Mouse (Mus musculus) ES-Bruce4 (cell line): ENCODE measurements around the gene Vmn1r107. TPM values are rescaled to one million over a fixed set of nuclear protein-coding genes. Genes with fewer than 3 reads are reported as not detected.
"Not testable (repeated sequence)": the region's sequence is repeated elsewhere in the genome, so short reads cannot be mapped to it uniquely, and the experiment has no call there.

Experiments used
- H3K27ac ChIP-seq: 2 replicates; pipeline ENCODE4 v1.5.1; 2012; ENCODE audit warnings: low read length, inconsistent platforms; ENCODE audit not compliant: insufficient read depth
- H3K27me3 ChIP-seq: 2 replicates; pipeline ENCODE4 v1.6.1; 2012; ENCODE audit warnings: mild to moderate bottlenecking, low read length, inconsistent platforms; ENCODE audit not compliant: control insufficient read depth, poor library complexity, insufficient read depth, severe bottlenecking
- H3K36me3 ChIP-seq: 2 replicates; pipeline ENCODE4 v1.6.1; 2012; ENCODE audit warnings: inconsistent platforms, mild to moderate bottlenecking, low read length, moderate library complexity; ENCODE audit not compliant: control insufficient read depth, poor library complexity, insufficient read depth, severe bottlenecking
- H3K4me1 ChIP-seq: one replicate; pipeline ENCODE4 v1.8.1; 2011; ENCODE audit warnings: low read length; ENCODE audit not compliant: control insufficient read depth, insufficient read depth
- H3K4me3 ChIP-seq: 2 replicates; pipeline ENCODE4 v1.5.1; 2011; ENCODE audit warnings: low read depth, mild to moderate bottlenecking, low read length
- H3K9ac ChIP-seq: 2 replicates; pipeline ENCODE4 v1.6.1; 2012; ENCODE audit warnings: low read depth, mild to moderate bottlenecking, inconsistent platforms; ENCODE audit not compliant: poor library complexity, severe bottlenecking
- H3K9me3 ChIP-seq: replicated peaks from 2 replicates; pipeline ENCODE4 v1.6.1; 2012; ENCODE audit warnings: mild to moderate bottlenecking, low read length, inconsistent platforms; ENCODE audit not compliant: control insufficient read depth, poor library complexity, insufficient read depth, severe bottlenecking
- polyA plus RNA-seq: library from polyadenylated mRNA; stranded (reverse); fragments of >200 nt; gene quantifications from 2 replicates; pipeline ENCODE4 v1.2.4, GENCODE M21; 2011; ENCODE audit warnings: low read depth; ENCODE audit not compliant: missing spikeins, insufficient read depth, insufficient read length

Gene Vmn1r107
- not detected in 2 replicates for polyA plus RNA-seq

DNA sequence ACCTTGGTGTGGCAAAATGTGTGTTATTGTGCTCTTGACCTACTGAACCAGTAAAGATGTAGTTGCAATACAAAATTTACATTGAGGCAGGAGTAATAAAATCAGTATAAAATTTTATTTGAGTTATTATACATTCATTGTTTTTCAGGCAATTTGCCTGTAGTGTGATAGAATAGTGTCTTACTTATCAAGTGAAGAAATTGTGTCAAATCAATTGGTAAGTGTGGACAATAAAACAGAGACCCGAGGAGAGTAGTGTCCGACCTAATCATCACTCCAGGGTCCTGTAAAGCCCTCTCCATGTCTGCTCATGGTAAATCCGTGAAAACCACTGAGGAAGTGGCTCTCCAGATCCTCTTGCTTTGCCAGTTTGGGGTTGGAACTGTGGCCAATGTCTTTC, at the start of gene Vmn1r107:
Gene Vmn1r107, plus strand, starts transcription at position 301 of the 400 bp plus-strand sequence.
- H3K27ac ChIP-seq, H3K4me3 ChIP-seq, H3K27me3 ChIP-seq, H3K4me1 ChIP-seq, H3K9me3 ChIP-seq, H3K9ac ChIP-seq, H3K36me3 ChIP-seq: not testable (repeated sequence)

DNA sequence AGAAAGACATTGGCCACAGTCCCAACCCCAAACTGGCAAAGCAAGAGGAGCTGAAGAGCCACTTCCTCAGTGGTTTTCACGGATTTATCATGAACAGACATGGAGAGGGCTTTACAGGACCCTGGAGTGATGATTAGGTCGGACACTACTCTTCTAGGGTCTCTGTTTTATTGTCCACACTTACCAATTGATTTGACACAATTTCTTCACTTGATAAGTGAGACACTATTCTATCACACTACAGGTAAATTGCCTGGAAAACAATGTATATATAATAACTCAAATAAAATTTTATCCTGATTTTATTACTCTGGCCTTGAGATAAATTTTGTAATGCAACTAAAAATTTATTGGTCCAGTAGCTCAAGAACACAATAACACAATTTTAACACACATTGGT, 34.4 kb downstream of the Vmn1r107 start, which contains the start of gene Vmn1r111:
Gene Vmn1r111, minus strand, starts transcription at position 101 of the 400 bp plus-strand sequence.
- not testable (repeated sequence) for H3K4me1 ChIP-seq, H3K27me3 ChIP-seq, H3K9me3 ChIP-seq, H3K9ac ChIP-seq, H3K27ac ChIP-seq, H3K4me3 ChIP-seq, H3K36me3 ChIP-seq

Other genes starting within 250 kb of the Vmn1r107 start
- not detected in 2 replicates for gene Vmn1r101, start 226.3 kb upstream of the Vmn1r107 start, polyA plus RNA-seq
- gene Gm10670, start 194.0 kb upstream of the Vmn1r107 start, polyA plus RNA-seq = not detected in 2 replicates
- gene Vmn1r103, start 158.4 kb upstream of the Vmn1r107 start, polyA plus RNA-seq = not detected in 2 replicates
- gene Vmn1r104, start 135.1 kb upstream of the Vmn1r107 start, polyA plus RNA-seq = not detected in 2 replicates
- not detected in 2 replicates for gene Gm5726, start 123.2 kb upstream of the Vmn1r107 start, polyA plus RNA-seq
- gene Gm4141, start 92.7 kb upstream of the Vmn1r107 start, polyA plus RNA-seq = not detected in 2 replicates
- gene Gm4513, start 69.9 kb upstream of the Vmn1r107 start, polyA plus RNA-seq = not detected in 2 replicates
- gene Vmn1r111, start 34.3 kb downstream of the Vmn1r107 start, polyA plus RNA-seq = not detected in 2 replicates
- not detected in 2 replicates for gene Gm10668, start 61.7 kb downstream of the Vmn1r107 start, polyA plus RNA-seq
- not detected in 2 replicates for gene Vmn1r112, start 102.3 kb downstream of the Vmn1r107 start, polyA plus RNA-seq
- gene Vmn1r113, start 118.4 kb downstream of the Vmn1r107 start, polyA plus RNA-seq = not detected in 2 replicates
- not detected in 2 replicates for gene Vmn1r114, start 143.3 kb downstream of the Vmn1r107 start, polyA plus RNA-seq
- not detected in 2 replicates for gene Vmn1r115, start 176.1 kb downstream of the Vmn1r107 start, polyA plus RNA-seq
- gene Vmn1r116, start 203.3 kb downstream of the Vmn1r107 start, polyA plus RNA-seq = not detected in 2 replicates
- not detected in 2 replicates for gene Vmn1r117, start 215.2 kb downstream of the Vmn1r107 start, polyA plus RNA-seq
- gene Vmn1r118, start 243.4 kb downstream of the Vmn1r107 start, polyA plus RNA-seq = not detected in 2 replicates